Mouse (Mus musculus): ENCODE measurements around the gene Trim62.

DNA sequence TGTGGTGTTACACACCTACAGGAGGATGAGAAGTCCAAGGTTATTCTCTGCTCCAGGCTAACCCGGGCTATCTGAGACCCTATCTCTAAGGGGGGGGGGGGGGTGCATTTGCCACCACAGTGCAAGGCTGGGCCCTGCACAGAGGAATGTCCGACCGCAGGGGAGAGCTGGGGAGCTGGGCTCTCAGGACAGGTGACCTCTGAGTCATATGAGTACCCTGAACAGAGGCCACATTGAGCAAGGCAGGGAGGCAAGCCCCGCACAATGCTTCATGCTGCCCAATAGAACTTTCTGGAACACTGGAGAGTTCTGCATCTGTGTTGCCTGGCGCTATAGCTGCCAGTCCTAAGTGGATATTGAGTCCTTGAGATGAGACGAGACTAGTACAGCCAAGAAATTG, 8.8 kb downstream of the Trim62 start:
- TF ChIP-seq TAL1 (IDR thresholded peaks at IDR 0.05; ENCODE audit: low read length): no peak
- TF ChIP-seq GATA1 (IDR thresholded peaks at IDR 0.05; ENCODE audit: low read length): no peak
